ENCODE assay signal across 11 mouse cellular contexts in the genomic region with DNA sequence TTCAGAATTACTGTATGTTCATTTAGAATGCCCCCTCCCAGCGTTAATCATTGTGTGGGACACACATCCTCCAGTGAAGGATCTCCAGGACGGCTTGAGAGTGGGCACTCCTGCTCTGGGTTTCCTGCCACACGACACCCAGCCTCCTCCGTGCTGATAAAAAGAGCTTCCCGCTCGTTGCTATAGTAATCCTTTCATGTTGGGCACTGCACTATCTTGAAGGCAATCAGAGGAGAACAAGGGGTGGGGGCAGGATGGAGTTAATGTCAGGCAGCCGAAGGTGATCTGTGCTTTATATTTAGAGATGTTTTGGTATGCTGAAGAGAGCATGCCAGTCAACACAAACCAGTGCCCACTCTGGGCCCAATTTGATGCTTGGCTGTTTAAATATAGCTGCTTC.
DNase-seq lines count a peak whose midpoint lies in the region.
"Had no signal": no experiment of that assay in that cellular context is flagged by ENCODE, and none has a peak within 500 bp of the region (broad histone marks: within the 10 kb centered on the region; RNA-seq: fewer than 3 reads in every experiment).

No protein-coding gene starts in this region.

- peak; percentile 41 for DNase-seq in layer of hippocampus, adult 9-11 months
- no peak for DNase-seq in layer of hippocampus, adult 18-20 months (ENCODE audit: low spot score in 2 of 2)
- peak; percentile 20 for DNase-seq in embryo, embryonic 9.5 days (ENCODE audit: extremely low spot score)
- peak; percentile 51 to 74 for DNase-seq in left cerebral cortex, adult 9 months (ENCODE audit: low spot score in 2 of 2)
- DNase-seq in right cerebral cortex, adult 2 months (ENCODE audit: low spot score in 2 of 2): peak; percentile 63 to 68
- DNase-seq in cerebellum, postnatal 10 days: no peak
- DNase-seq in gastrocnemius, adult 8-10 months (ENCODE audit: low spot score in 2 of 2): no peak
- DNase-seq in heart, adult 8-10 months (ENCODE audit: low spot score): no peak
- DNase-seq: cerebellum, postnatal 14 days; heart, adult 11 months; kidney, adult 9 months had no signal

Comparison
In these comparisons a context has a peak if more than half of its experiments do, and no peak if none do; other contexts are left out.
1. DNase-seq: peak in layer of hippocampus, adult 9-11 months (single experiment), embryo, embryonic 9.5 days (single experiment), left cerebral cortex, adult 9 months (2 of 2) and right cerebral cortex, adult 2 months (2 of 2); none in layer of hippocampus, adult 18-20 months (0 of 2), cerebellum, postnatal 10 days (0 of 2), gastrocnemius, adult 8-10 months (0 of 2) and heart, adult 8-10 months (single experiment).